Mouse (Mus musculus) erythroblast, embryonic 14.5 days (primary cell): ENCODE data around the gene Pgls.

ENCODE experiments used
- GATA1 ChIP-seq: IDR thresholded peaks from 2 replicates; pipeline ENCODE4 v1.6.1; 2012; ENCODE audit warnings: low read length, inconsistent platforms, mixed read lengths
- TAL1 ChIP-seq: IDR thresholded peaks from 3 replicates; pipeline ENCODE4 v1.6.1; 2012; ENCODE audit warnings: low read length, inconsistent platforms, mixed read lengths

- TF ChIP-seq TAL1 (no peak), GATA1 (no peak)
Observed at GRCm38 (mm10) chr8:71543755-71544154, 48.2 kb upstream of the Pgls start.
